Mouse (Mus musculus) T-helper 1 cell (primary cell): ENCODE measurements around the gene Psph.
"Not testable (repeated sequence)": the region's sequence is repeated elsewhere in the genome, so short reads cannot be mapped to it uniquely, and the experiment has no call there.

Experiments
- in situ Hi-C: fragments of 300-600 bp; cut with MboI, MseI; formaldehyde crosslinking; loops from one replicate; pipeline ENCODE4 v1.15.1; 2025; ENCODE audit warnings: high pct_unique_total_duplicates

Gene Psph

GRCm38 (mm10) chr5:129786818-129787790, at the start of gene Psph:
Gene Psph, minus strand, starts transcription at chr5:129787449.
- in situ Hi-C loops, result loop anchor here (10.0 kb wide), 2 partner anchors 458 to 762 kb away; partner anchors contain the start of gene Ran

DNA sequence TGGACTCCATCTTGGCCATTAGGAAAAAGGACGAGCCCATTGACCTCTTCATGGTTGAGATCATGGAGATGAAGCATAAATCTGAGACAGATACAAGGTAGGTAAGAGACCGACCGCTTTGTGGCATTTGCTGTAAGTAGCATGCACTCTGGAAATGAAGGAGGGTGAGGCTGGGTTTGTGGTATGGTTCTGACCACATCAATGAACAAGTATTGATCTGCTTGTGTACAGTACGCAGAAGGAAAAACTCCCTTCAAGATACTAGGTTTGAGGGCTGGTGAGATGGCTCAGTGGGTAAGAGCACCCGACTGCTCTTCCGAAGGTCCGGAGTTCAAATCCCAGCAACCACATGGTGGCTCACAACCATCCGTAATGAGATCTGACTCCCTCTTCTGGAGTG, 3.3 kb upstream of the Psph start:
- in situ Hi-C loops, result loop anchor here (5.0 kb wide), 1 partner anchor 57 kb away; the partner anchor contains the start of gene Sumf2

DNA sequence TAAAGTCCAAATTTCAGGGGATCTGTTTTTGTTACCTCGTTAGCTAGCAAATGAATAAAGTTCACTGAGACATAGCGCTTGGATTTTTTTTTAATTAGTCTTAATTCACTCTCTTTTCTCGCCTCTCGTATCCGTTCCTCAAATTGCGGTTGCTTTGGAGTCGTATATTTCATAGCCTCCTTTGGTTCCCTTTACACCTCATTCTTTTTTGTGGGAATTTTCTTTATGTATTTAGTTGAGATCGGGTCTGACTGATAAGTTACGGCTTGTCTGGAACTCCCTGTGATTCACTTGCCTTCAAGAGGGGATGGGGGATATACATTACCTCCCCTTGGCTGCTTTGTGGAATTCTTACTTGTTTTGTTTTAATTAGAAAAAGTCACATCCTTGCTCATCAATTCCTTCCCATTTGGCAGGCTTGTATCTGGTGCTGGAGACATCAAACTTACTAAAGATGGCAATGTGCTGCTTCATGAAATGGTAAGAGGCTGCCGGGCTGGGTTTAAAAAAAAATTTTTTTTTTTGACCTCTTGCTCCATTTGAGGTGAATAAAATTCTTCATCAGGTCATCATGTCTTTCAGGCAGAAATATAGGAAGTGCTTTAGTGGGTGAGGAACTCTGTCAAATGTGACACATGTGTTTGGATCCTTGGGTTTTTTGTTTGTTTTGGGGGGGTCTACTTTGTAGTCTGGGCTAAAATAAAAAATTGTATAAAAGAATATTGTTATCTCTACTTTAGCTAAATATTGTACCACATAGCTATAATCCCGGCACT, 757 bp upstream of the Psph start:
- in situ Hi-C loops, result loop anchor here (10.0 kb wide), 2 partner anchors 457 to 763 kb away; partner anchors contain the start of gene Ran

GRCm38 (mm10) chr5:129786161-129786560, 1.1 kb downstream of the Psph start:
- in situ Hi-C loops, result loop anchor here (10.0 kb wide), 2 partner anchors 459 to 761 kb away; partner anchors contain the start of gene Ran

- in situ Hi-C loops, result loop anchor here (10.0 kb wide), 2 partner anchors 459 to 761 kb away; partner anchors contain the start of gene Ran
Observed at GRCm38 (mm10) chr5:129785235-129785870, 1.9 kb downstream of the Psph start.

DNA sequence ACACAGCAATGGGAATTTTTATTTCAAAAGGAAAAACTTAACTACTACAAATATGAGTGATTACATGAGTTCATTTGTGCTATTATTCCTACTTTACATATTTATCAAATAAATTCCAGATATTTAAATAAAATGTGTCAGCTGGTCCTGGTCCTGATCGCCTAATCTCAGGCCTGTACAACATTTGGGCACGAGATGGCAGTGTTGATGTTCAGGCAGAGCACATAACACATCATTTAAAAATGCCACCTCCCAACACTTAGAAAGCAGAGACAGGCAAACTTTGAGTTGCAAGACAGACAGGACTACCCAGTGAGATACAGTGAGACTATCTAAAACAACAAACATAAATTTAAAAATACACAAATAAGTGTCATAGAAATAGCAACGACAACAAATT, 5.0 kb downstream of the Psph start:
- in situ Hi-C loops, result loop anchor here (10.0 kb wide), 2 partner anchors 463 to 757 kb away; partner anchors contain the start of gene Ran

GRCm38 (mm10) chr5:129780131-129780530, 7.1 kb downstream of the Psph start:
- in situ Hi-C loops, result loop anchor here (10.0 kb wide), 2 partner anchors 465 to 755 kb away; partner anchors contain the start of gene Ran

- in situ Hi-C loops, result no loop called here
Observed at GRCm38 (mm10) chr5:129778996-129779716, 8.1 kb downstream of the Psph start.

GRCm38 (mm10) chr5:129778348-129778995, 8.8 kb downstream of the Psph start:
- in situ Hi-C loops, result no loop called here

- in situ Hi-C loops, result no loop called here
Observed at GRCm38 (mm10) chr5:129774661-129775060, 12.6 kb downstream of the Psph start.

GRCm38 (mm10) chr5:129773330-129773729, 13.9 kb downstream of the Psph start:
- in situ Hi-C loops, result not testable (repeated sequence)

DNA sequence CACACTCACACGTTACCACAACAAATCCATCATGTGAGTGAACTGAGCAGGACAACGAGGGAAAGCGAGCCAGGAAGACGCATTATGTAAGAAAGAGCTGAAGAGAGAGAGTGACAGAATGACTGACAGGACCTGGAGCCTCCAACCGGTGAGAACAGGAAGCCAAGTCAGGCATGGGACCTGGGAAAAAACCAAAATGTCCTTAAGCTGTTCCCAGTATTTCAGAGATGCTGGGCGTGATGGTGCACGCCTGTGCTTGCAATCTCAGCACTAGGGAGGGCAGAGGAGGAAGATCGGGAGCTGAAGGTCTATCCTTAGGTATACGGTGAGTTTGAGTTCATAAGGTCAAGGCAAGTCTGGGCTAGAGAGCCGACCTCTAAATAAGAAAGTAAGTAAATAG, 14.8 kb downstream of the Psph start:
- in situ Hi-C loops, result no loop called here

DNA sequence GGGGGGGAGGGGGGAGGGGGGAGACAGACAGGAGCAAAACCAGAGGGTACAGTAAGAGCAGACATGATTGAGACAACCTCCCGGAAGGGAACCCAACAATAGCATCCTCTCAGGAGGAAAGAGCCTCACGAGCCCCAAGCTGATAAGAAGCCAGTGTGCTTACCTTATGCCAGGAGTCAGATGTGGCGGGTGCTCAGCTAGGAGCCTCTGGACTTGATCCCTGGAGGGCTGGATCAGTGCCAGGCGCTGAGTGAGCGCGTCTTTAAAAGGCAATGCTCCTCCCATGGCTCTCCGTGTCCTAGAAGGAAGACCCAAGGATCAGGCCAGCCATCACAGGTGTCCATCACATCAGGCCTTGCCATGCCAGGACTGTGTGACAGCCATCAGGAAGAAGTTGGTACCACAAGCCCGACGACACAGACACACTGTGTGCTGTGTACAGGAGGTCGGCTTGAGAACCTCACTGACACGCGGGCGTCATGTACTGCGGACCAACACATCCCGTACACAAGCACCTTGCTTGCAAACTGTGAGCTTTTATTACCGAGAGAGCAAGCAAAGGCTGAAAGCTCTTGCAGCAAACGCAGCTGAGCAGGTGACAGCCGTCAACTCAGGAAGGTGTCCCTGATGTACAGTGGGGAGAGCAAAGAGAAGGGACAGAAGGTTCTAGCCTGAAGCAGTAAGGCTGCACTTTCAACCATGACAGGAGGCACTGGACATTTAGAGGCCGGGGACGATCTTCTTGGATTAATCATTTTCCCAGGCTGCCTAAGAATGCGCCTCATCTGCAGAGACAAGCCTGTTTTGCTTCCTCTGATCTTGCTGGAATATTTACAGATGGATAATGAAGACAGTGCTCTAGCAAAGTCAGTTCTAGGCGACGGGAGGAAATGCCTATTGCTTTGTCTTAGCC, 16.6 kb downstream of the Psph start:
- in situ Hi-C loops, result no loop called here

DNA sequence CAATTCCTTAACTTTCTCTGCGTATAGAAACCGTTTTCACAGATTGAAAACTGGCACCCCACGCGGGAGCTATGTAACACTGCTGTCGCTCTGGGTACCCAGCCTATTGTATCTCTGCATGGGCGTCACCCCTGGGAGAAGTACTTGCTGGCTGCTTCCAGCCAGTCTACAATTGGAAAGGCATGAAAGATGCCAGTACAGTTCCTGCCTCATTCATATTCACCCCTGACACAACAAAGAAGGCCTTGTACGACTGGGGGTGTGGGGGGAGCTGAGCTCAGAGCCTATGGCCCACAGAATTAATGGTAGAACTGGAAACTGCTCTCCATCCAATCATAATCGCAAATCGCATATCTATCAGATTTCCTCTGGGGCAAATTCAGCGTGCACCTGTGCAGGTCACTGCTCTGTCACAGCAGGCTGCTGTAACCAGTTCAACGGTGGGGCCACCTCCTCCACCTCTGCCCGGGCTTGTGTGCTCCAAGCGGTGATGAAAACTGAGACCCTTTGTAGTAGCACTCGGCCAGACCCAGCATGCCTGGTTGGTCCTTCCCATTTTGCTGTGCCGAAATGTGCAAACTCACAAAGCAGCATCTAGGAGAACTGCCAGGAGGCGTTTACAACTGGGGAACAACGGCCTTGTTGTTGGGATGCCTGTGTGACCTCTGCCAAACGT, 25.2 kb downstream of the Psph start:
- in situ Hi-C loops, result no loop called here

GRCm38 (mm10) chr5:129759929-129760480, 27.2 kb downstream of the Psph start:
- in situ Hi-C loops, result no loop called here

GRCm38 (mm10) chr5:129756886-129757285, 30.4 kb downstream of the Psph start:
- in situ Hi-C loops, result no loop called here

GRCm38 (mm10) chr5:129744050-129744449, 43.2 kb downstream of the Psph start:
- in situ Hi-C loops, result no loop called here

DNA sequence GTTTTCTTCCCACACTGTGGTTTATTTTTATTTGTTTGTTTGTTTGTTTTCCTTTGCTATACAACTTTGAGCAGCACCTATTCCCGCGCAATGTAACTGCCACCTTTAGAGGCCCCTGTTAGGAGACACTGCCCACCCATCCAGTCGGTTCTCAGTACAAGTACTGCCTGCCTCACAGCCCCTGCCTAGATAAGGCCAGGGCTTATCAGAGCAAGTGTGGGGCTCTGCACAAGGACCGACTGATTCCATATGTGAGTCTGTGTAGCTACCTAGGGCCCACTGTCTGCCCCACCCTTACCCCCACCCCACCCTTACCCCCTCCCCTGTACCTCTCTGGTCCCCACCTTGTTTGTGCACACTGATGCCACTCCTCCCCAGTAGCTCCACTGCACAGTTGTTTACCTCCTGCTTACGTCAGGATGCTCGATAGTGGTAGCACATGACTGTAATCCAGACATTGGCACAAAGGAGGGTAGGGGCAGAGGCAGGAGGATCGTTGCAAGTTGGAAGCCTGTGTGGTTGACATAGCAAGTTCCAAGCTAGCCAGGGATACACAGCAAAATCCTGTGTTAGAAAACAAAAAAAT, 44.3 kb downstream of the Psph start:
- in situ Hi-C loops, result no loop called here
